Mouse (Mus musculus): ENCODE results near the gene Methig1. TPM values are rescaled to one million over a fixed set of nuclear protein-coding genes. Genes with fewer than 3 reads are reported as not detected.
"Not testable (repeated sequence)": the region's sequence is repeated elsewhere in the genome, so short reads cannot be mapped to it uniquely, and the experiment has no call there.

Methig1 gene
- not detected in 2 replicates for polyA plus RNA-seq (2012; rRNA removed)

- 90% methylated on average over 10 of the region's 10 CpGs for WGBS
- Histone ChIP-seq H3K27ac (ENCODE audit: insufficient read depth, low read length) (no peak within 1 kb of the TSS), H3K27me3 (ENCODE audit: control insufficient read depth, insufficient read depth, low read length) (no peaks in the 10 kb centered on the region), H3K4me1 (ENCODE audit: control insufficient read depth, insufficient read depth, insufficient read length) (no peaks in the 10 kb centered on the region), H3K36me3 (ENCODE audit: control insufficient read depth, insufficient read depth, low read length) (no peaks in the 10 kb centered on the region), H3K4me3 (ENCODE audit: extremely low read depth, insufficient read depth, insufficient read length) (no peak within 1 kb of the TSS)
- TF ChIP-seq POLR2A (IDR thresholded peaks at IDR 0.05; ENCODE audit: low read depth, low read length) (no peak), CTCF (IDR thresholded peaks at IDR 0.05; ENCODE audit: extremely low read depth, insufficient read depth, insufficient read length, insufficient replicate concordance) (no peak)
- DNase-seq (ENCODE audit: low read depth in 1 of 2, low spot score in 2 of 2): no peak
Observed at GRCm38 (mm10) chr15:100352711-100353250, at the start of gene Methig1, which contains the start of gene Mettl7a2. Gene Methig1 (plus strand): TSS chr15:100353149. Gene Mettl7a2 (plus strand): TSS chr15:100353200.

- DNase-seq (ENCODE audit: low read depth in 1 of 2, low spot score in 2 of 2): no peak
- TF ChIP-seq POLR2A (IDR thresholded peaks at IDR 0.05; ENCODE audit: low read depth, low read length) (no peak), CTCF (IDR thresholded peaks at IDR 0.05; ENCODE audit: extremely low read depth, insufficient read depth, insufficient read length, insufficient replicate concordance) (no peak)
- Histone ChIP-seq H3K36me3 (ENCODE audit: control insufficient read depth, insufficient read depth, low read length) (no peaks in the 10 kb centered on the region), H3K27me3 (ENCODE audit: control insufficient read depth, insufficient read depth, low read length) (no peaks in the 10 kb centered on the region), H3K4me1 (ENCODE audit: control insufficient read depth, insufficient read depth, insufficient read length) (no peaks in the 10 kb centered on the region; the same call in 1 of the 2 replicates), H3K4me3 (ENCODE audit: extremely low read depth, insufficient read depth, insufficient read length) (no peak overlapping the region), H3K27ac (ENCODE audit: insufficient read depth, low read length) (0 out of 2 replicates have a peak overlapping the region, but pooled peaks have one; percentile 41)
- 22% methylated on average over 8 of the region's 8 CpGs for WGBS
Observed at GRCm38 (mm10) chr15:100303428-100304018, 49.4 kb upstream of the Methig1 start.

GRCm38 (mm10) chr15:100304019-100304991 is 48.6 kb upstream of the Methig1 start, which contains the start of gene Mettl7a1:
Gene Mettl7a1 (plus strand): TSS chr15:100304140.
- DNase-seq (ENCODE audit: low read depth in 1 of 2, low spot score in 2 of 2): peak; percentile 55 to 65
- H3K27me3 ChIP-seq (ENCODE audit: control insufficient read depth, insufficient read depth, low read length): no peaks in the 10 kb centered on the region
- no peaks in the 10 kb centered on the region; the same call in 1 of the 2 replicates for H3K4me1 ChIP-seq (ENCODE audit: control insufficient read depth, insufficient read depth, insufficient read length)
- peak within 1 kb of the TSS; percentile 88 for H3K27ac ChIP-seq (ENCODE audit: insufficient read depth, low read length)
- TF ChIP-seq POLR2A (IDR thresholded peaks at IDR 0.05; ENCODE audit: low read depth, low read length) (no peak), CTCF (IDR thresholded peaks at IDR 0.05; ENCODE audit: extremely low read depth, insufficient read depth, insufficient read length, insufficient replicate concordance) (no peak)
- no peaks in the 10 kb centered on the region for H3K36me3 ChIP-seq (ENCODE audit: control insufficient read depth, insufficient read depth, low read length)
- H3K4me3 ChIP-seq (ENCODE audit: extremely low read depth, insufficient read depth, insufficient read length): peak within 1 kb of the TSS; percentile 66
- WGBS: under 1% methylated on average over 27 of the region's 30 CpGs

- TF ChIP-seq CTCF (IDR thresholded peaks at IDR 0.05; ENCODE audit: extremely low read depth, insufficient read depth, insufficient read length, insufficient replicate concordance) (no peak), POLR2A (IDR thresholded peaks at IDR 0.05; ENCODE audit: low read depth, low read length) (no peak)
- 61% methylated on average over 2 of the region's 2 CpGs for WGBS
- no peaks in the 10 kb centered on the region; the same call in 1 of the 2 replicates for H3K4me1 ChIP-seq (ENCODE audit: control insufficient read depth, insufficient read depth, insufficient read length)
- H3K27me3 ChIP-seq (ENCODE audit: control insufficient read depth, insufficient read depth, low read length): no peaks in the 10 kb centered on the region
- no peaks in the 10 kb centered on the region for H3K36me3 ChIP-seq (ENCODE audit: control insufficient read depth, insufficient read depth, low read length)
- DNase-seq (ENCODE audit: low read depth in 1 of 2, low spot score in 2 of 2): no peak
- H3K27ac ChIP-seq (ENCODE audit: insufficient read depth, low read length): no peak overlapping the region
- H3K4me3 ChIP-seq (ENCODE audit: extremely low read depth, insufficient read depth, insufficient read length): no peak overlapping the region
Observed at GRCm38 (mm10) chr15:100306201-100306600, 46.7 kb upstream of the Methig1 start.

- not testable (repeated sequence) for H3K27me3 ChIP-seq (ENCODE audit: control insufficient read depth, insufficient read depth, low read length); H3K27ac ChIP-seq (ENCODE audit: insufficient read depth, low read length); H3K36me3 ChIP-seq (ENCODE audit: control insufficient read depth, insufficient read depth, low read length); H3K4me3 ChIP-seq (ENCODE audit: extremely low read depth, insufficient read depth, insufficient read length); H3K4me1 ChIP-seq (ENCODE audit: control insufficient read depth, insufficient read depth, insufficient read length)
- DNase-seq (ENCODE audit: low read depth in 1 of 2, low spot score in 2 of 2): peak; percentile 19 to 33
- WGBS: 22% methylated on average over 11 of the region's 11 CpGs
Observed at GRCm38 (mm10) chr15:100307438-100308096, 45.4 kb upstream of the Methig1 start.

GRCm38 (mm10) chr15:100312346-100312745 is 40.6 kb upstream of the Methig1 start:
- DNase-seq (ENCODE audit: low read depth in 1 of 2, low spot score in 2 of 2): no peak
- Histone ChIP-seq H3K36me3 (ENCODE audit: control insufficient read depth, insufficient read depth, low read length) (no peaks in the 10 kb centered on the region; the same call in 1 of the 2 replicates), H3K4me3 (ENCODE audit: extremely low read depth, insufficient read depth, insufficient read length) (no peak overlapping the region), H3K4me1 (ENCODE audit: control insufficient read depth, insufficient read depth, insufficient read length) (peaks cover 4% of the 10 kb centered on the region; the same call in 1 of the 2 replicates), H3K27me3 (ENCODE audit: control insufficient read depth, insufficient read depth, low read length) (no peaks in the 10 kb centered on the region), H3K27ac (ENCODE audit: insufficient read depth, low read length) (no peak overlapping the region)
- 5% methylated on average over 2 of the region's 2 CpGs for WGBS
- TF ChIP-seq CTCF (IDR thresholded peaks at IDR 0.05; ENCODE audit: extremely low read depth, insufficient read depth, insufficient read length, insufficient replicate concordance) (no peak), POLR2A (IDR thresholded peaks at IDR 0.05; ENCODE audit: low read depth, low read length) (no peak)

All from spleen, adult 2 months (tissue).